Mouse (Mus musculus): Measurements from ENCODE around the gene Sardh. TPM values are rescaled to one million over a fixed set of nuclear protein-coding genes. Genes with fewer than 3 reads are reported as not detected.

The Sardh gene
- total and polyA plus RNA-seq, 3 experiments, result 0.13 TPM; not detected in 2

GRCm38 (mm10) chr2:27278859-27279258 lies 30.7 kb upstream of the Sardh start:
- Histone ChIP-seq H3K36me3 (replicated peaks in 1 of 2; ENCODE audit: control insufficient read depth in 1 of 2, insufficient read depth in 1 of 2, low read length in 1 of 2) (peaks cover 94% of the 10 kb centered on the region in 2 experiments), H3K9me3 (replicated peaks; ENCODE audit: low read length) (peaks cover 10% of the 10 kb centered on the region), H3K4me2 (ENCODE audit: insufficient read depth, low read depth, poor library complexity, severe bottlenecking) (no peak overlapping the region), H3K27me3 (replicated peaks) (no peaks in the 10 kb centered on the region), H3K9ac (ENCODE audit: insufficient read depth, low read depth) (no peak overlapping the region), H3K79me2 (replicated peaks; ENCODE audit: control insufficient read depth, extremely low read depth, insufficient read depth, poor library complexity, severe bottlenecking) (no peaks in the 10 kb centered on the region), H3K27ac (ENCODE audit: insufficient read depth, low read depth) (no peak overlapping the region), H3K4me1 (ENCODE audit: control insufficient read depth in 1 of 2, insufficient read depth in 2 of 2) (no peaks in the 10 kb centered on the region), H3K4me3 (replicated peaks in 1 of 3; ENCODE audit: low read depth in 2 of 3, low read length in 2 of 3, poor library complexity in 1 of 3) (no peak overlapping the region)
- DNase-seq (ENCODE audit: extremely low read depth), result no peak
- in situ Hi-C loops (cut with MboI; ENCODE audit: low pct_ligation_motif_present, low pct_unique_long_range_greater_than_20kb, low sequenced_read_pairs), result loop anchor here (25.0 kb wide), 1 partner anchor 458 kb away; no protein-coding TSS in a partner anchor
- TF ChIP-seq USF1 (IDR thresholded peaks at IDR 0.05; ENCODE audit: low read depth, low read length), result no peak
- no peak for TF ChIP-seq MAZ (IDR thresholded peaks at IDR 0.05; ENCODE audit: low read depth, low read length)
- no peak for TF ChIP-seq IRF4 (IDR thresholded peaks at IDR 0.05; ENCODE audit: low read depth, low read length)
- no peak for TF ChIP-seq CTCF (conservative IDR thresholded peaks at IDR 0.05 in 1 of 2, IDR thresholded peaks at IDR 0.05 in 1 of 2; ENCODE audit: low read depth in 2 of 2, low read length in 2 of 2)
- TF ChIP-seq POLR2A (IDR thresholded peaks at IDR 0.05; ENCODE audit: low read depth, low read length), result no peak
- TF ChIP-seq MEF2A (IDR thresholded peaks at IDR 0.05; ENCODE audit: borderline replicate concordance, low read depth, low read length), result no peak
- TF ChIP-seq USF2 (conservative IDR thresholded peaks at IDR 0.05; ENCODE audit: low read depth, low read length), result no peak
- dilution Hi-C loops (cut with MboI; ENCODE audit: extremely low pct_ligation_motif_present, extremely low pct_unique_long_range_greater_than_20kb, low sequenced_read_pairs), result no loop called here

GRCm38 (mm10) chr2:27268325-27268724 lies 20.2 kb upstream of the Sardh start:
- H3K9ac ChIP-seq (ENCODE audit: insufficient read depth, low read depth), result no peak overlapping the region
- H3K4me1 ChIP-seq (ENCODE audit: control insufficient read depth in 1 of 2, insufficient read depth in 2 of 2), result peaks cover 4 to 22% of the 10 kb centered on the region in 2 experiments; a peak in 3 of 4 replicates
- H3K27me3 ChIP-seq (replicated peaks), result no peaks in the 10 kb centered on the region
- in situ Hi-C loops (cut with MboI; ENCODE audit: low pct_ligation_motif_present, low pct_unique_long_range_greater_than_20kb, low sequenced_read_pairs) (no loop called here), dilution Hi-C loops (cut with MboI; ENCODE audit: extremely low pct_ligation_motif_present, extremely low pct_unique_long_range_greater_than_20kb, low sequenced_read_pairs) (no loop called here)
- H3K79me2 ChIP-seq (replicated peaks; ENCODE audit: control insufficient read depth, extremely low read depth, insufficient read depth, poor library complexity, severe bottlenecking), result no peaks in the 10 kb centered on the region
- DNase-seq (ENCODE audit: extremely low read depth), result no peak
- H3K9me3 ChIP-seq (replicated peaks; ENCODE audit: low read length), result no peaks in the 10 kb centered on the region
- no peak overlapping the region for H3K4me3 ChIP-seq (replicated peaks in 1 of 3; ENCODE audit: low read depth in 2 of 3, low read length in 2 of 3, poor library complexity in 1 of 3)
- TF ChIP-seq ZC3H11A (IDR thresholded peaks at IDR 0.05; ENCODE audit: low read depth, low read length) (no peak), HCFC1 (IDR thresholded peaks at IDR 0.05; ENCODE audit: low read depth, low read length) (no peak), JUND (conservative IDR thresholded peaks at IDR 0.05; ENCODE audit: low read depth, low read length) (no peak), TBP (conservative IDR thresholded peaks at IDR 0.05; ENCODE audit: low read depth, low read length) (no peak), ELF1 (IDR thresholded peaks at IDR 0.05; ENCODE audit: low read depth, low read length) (no peak), IRF4 (IDR thresholded peaks at IDR 0.05; ENCODE audit: low read depth, low read length) (no peak), MEF2A (IDR thresholded peaks at IDR 0.05; ENCODE audit: borderline replicate concordance, low read depth, low read length) (no peak), POLR2A (IDR thresholded peaks at IDR 0.05; ENCODE audit: low read depth, low read length) (no peak), JUN (IDR thresholded peaks at IDR 0.05; ENCODE audit: insufficient read depth, low read depth, low read length) (no peak), TCF12 (IDR thresholded peaks at IDR 0.05; ENCODE audit: low read depth, low read length) (no peak), CHD1 (IDR thresholded peaks at IDR 0.05; ENCODE audit: low read depth, low read length) (no peak), ZNF384 (IDR thresholded peaks at IDR 0.05; ENCODE audit: low read depth, low read length) (no peak), USF2 (conservative IDR thresholded peaks at IDR 0.05; ENCODE audit: low read depth, low read length) (no peak), MAX (IDR thresholded peaks at IDR 0.05; ENCODE audit: low read length) (no peak), USF1 (IDR thresholded peaks at IDR 0.05; ENCODE audit: low read depth, low read length) (no peak), ZMIZ1 (IDR thresholded peaks at IDR 0.05; ENCODE audit: low read depth, low read length) (no peak), RAD21 (IDR thresholded peaks at IDR 0.05; ENCODE audit: low read depth, low read length) (no peak), UBTF (IDR thresholded peaks at IDR 0.05; ENCODE audit: low read depth, low read length) (no peak), GABPA (IDR thresholded peaks at IDR 0.05; ENCODE audit: insufficient replicate concordance, low read depth, low read length) (no peak), MXI1 (IDR thresholded peaks at IDR 0.05; ENCODE audit: low read depth, low read length) (no peak)
- H3K4me2 ChIP-seq (ENCODE audit: insufficient read depth, low read depth, poor library complexity, severe bottlenecking), result no peak overlapping the region
- H3K36me3 ChIP-seq (replicated peaks in 1 of 2; ENCODE audit: control insufficient read depth in 1 of 2, insufficient read depth in 1 of 2, low read length in 1 of 2), result peaks cover 88 to 96% of the 10 kb centered on the region in 2 experiments
- no peak overlapping the region for H3K27ac ChIP-seq (ENCODE audit: insufficient read depth, low read depth)
